Mouse (Mus musculus): ENCODE measurements around the gene Tsc22d1. TPM values are rescaled to one million over a fixed set of nuclear protein-coding genes. Genes with fewer than 3 reads are reported as not detected.
A peak's percentile ranks its signal among the peaks of the same experiment; 100 is the strongest.

Gene Tsc22d1
- polyA plus RNA-seq, 1 experiment from 2014 or later: 517 TPM

DNA sequence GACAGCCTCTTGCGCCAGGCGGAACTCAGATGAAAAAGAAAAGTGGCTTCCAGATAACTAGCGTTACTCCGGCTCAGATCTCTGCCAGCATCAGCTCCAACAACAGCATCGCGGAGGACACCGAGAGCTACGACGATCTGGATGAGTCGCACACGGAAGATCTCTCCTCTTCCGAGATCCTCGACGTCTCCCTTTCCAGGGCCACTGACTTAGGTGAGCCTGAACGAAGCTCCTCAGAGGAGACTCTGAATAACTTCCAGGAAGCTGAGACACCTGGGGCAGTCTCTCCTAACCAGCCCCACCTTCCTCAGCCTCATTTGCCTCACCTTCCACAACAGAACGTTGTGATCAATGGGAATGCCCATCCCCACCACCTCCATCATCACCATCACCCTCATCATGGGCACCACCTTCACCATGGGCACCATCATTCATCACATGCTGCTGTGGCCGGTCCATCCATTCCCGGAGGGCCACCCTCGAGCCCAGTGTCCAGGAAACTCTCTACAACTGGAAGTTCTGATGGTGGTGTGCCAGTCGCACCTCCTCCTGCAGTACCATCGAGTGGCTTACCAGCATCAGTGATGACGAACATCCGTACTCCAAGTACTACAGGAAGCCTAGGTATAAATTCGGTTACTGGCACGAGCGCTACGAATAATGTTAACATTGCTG, 1.7 kb downstream of the Tsc22d1 start:
- Histone ChIP-seq H3K4me2 (replicated peaks) (peak overlapping the region; percentile 93), H3K27me3 (no peaks in the 10 kb centered on the region), H3K9me3 (replicated peaks) (no peaks in the 10 kb centered on the region), H3K4me1 (peaks cover 49% of the 10 kb centered on the region), H3K27ac (peak overlapping the region; percentile 100), H3K36me3 (peaks cover 26% of the 10 kb centered on the region), H3K9ac (peak overlapping the region; percentile 100), H3K4me3 (peak overlapping the region; percentile 93)
- 52% methylated on average over 27 of the region's 27 CpGs for WGBS
- no peak for ATAC-seq (ENCODE audit: low FRiP score)

DNA sequence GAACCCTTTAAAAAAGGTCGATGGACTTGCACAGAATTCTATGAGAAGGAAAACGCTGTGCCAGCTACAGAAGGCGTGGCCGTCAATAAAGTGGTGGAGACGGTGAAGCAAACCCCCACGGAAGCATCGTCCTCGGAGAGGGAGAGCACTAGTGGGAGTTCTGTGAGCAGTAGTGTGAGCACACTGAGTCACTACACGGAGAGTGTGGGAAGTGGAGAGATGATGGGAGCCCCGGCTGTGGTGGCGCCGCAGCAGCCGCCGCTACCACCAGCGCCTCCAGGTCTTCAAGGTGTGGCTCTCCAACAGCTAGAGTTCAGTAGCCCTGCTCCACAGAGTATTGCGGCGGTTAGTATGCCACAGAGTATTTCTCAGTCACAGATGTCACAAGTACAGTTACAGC, 2.6 kb downstream of the Tsc22d1 start:
- Histone ChIP-seq H3K27ac (no peak overlapping the region), H3K9me3 (replicated peaks) (no peaks in the 10 kb centered on the region), H3K9ac (peak overlapping the region; percentile 100), H3K4me2 (replicated peaks) (peak overlapping the region; percentile 93), H3K27me3 (no peaks in the 10 kb centered on the region), H3K4me3 (peak overlapping the region; percentile 93), H3K36me3 (peaks cover 30% of the 10 kb centered on the region), H3K4me1 (peaks cover 53% of the 10 kb centered on the region)
- no peak for ATAC-seq (ENCODE audit: low FRiP score)
- 91% methylated on average over 17 of the region's 17 CpGs for WGBS

DNA sequence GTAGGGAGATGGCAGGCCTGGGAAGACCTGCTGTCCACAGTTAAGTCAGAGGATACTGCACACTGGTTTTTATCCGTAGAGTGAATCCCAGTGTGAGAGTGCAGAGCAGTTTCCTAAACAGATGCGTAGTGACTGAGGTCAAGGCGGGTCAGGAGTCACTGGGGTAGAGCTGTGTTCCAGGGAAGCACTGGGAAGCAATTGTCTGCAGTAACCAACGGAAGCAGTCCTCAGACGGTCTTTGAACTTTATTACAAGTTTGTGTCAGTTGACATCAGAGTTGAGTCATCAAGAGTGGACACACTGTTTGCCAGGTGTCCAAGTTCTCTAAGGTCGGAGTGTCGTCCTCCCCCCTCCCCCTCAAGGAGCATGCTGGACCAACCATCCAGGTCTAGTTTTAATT, 6.0 kb downstream of the Tsc22d1 start:
- H3K36me3 ChIP-seq: peaks cover 54% of the 10 kb centered on the region
- ATAC-seq (ENCODE audit: low FRiP score): no peak
- H3K4me3 ChIP-seq: peak overlapping the region; percentile 29
- H3K4me2 ChIP-seq (replicated peaks): peak overlapping the region; percentile 73
- no peaks in the 10 kb centered on the region for H3K27me3 ChIP-seq
- 30% methylated on average over 7 of the region's 7 CpGs for WGBS
- H3K27ac ChIP-seq: no peak overlapping the region
- 0 out of 2 replicates have a peak overlapping the region, but pooled peaks have one; percentile 41 for H3K9ac ChIP-seq
- peaks cover 71% of the 10 kb centered on the region for H3K4me1 ChIP-seq
- H3K9me3 ChIP-seq (replicated peaks): 0 out of 2 replicates have a peak, but pooled peaks cover 5% of the 10 kb centered on the region

DNA sequence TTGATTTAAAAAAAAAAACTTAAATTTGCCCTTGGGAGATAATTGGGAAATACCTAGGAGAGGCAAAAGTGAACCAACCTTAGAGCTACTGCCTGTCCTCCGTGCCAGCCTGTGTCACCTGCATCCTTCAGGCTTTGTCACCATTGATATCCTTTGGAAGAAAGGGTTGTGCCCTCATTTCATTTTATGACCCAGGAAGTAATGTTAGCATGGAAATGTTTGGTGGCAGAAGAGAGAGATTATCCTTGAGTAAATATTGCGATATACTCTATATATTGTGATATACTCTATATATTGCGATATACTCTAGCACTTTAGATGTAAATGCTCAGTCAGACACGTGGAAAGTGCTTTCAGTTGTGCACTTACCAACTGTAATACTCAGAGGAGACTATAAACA, 6.4 kb downstream of the Tsc22d1 start:
- peak overlapping the region; percentile 73 for H3K4me2 ChIP-seq (replicated peaks)
- ATAC-seq (ENCODE audit: low FRiP score): no peak
- 88% methylated on average over 4 of the region's 4 CpGs for WGBS
- no peak overlapping the region for H3K27ac ChIP-seq
- H3K4me1 ChIP-seq: peaks cover 74% of the 10 kb centered on the region
- peaks cover 58% of the 10 kb centered on the region for H3K36me3 ChIP-seq
- H3K9me3 ChIP-seq (replicated peaks): 0 out of 2 replicates have a peak, but pooled peaks cover 9% of the 10 kb centered on the region
- H3K9ac ChIP-seq: no peak overlapping the region
- H3K27me3 ChIP-seq: no peaks in the 10 kb centered on the region
- H3K4me3 ChIP-seq: peak overlapping the region; percentile 29

DNA sequence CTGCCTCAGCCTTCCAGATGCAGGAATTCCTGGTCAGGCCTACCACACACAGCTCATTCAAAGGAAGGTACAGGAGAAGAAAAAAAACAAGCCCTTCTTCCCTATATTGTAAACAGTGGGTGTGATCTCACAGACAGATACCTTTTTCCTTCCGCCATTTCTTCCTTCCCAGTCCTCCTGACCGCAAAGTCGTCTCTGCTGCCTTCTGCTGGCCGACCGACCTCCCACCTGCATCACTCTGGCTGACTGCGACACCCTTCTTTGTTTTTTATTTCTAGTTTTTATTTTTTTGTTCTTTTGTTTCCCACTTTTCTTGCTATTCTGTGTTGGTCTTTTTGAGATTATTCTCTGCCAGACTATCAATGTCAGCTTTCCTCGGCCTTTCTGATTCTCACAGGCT, 10.7 kb downstream of the Tsc22d1 start:
- H3K27me3 ChIP-seq: no peaks in the 10 kb centered on the region
- peaks cover 42% of the 10 kb centered on the region for H3K4me1 ChIP-seq
- peaks cover 51% of the 10 kb centered on the region for H3K36me3 ChIP-seq
- no peak overlapping the region for H3K9ac ChIP-seq
- WGBS: 92% methylated on average over 7 of the region's 7 CpGs
- 0 out of 2 replicates have a peak, but pooled peaks cover 11% of the 10 kb centered on the region for H3K9me3 ChIP-seq (replicated peaks)
- 0 out of 2 replicates have a peak overlapping the region, but pooled peaks have one; percentile 23 for H3K27ac ChIP-seq
- no peak for ATAC-seq (ENCODE audit: low FRiP score)
- H3K4me2 ChIP-seq (replicated peaks): no peak overlapping the region
- no peak overlapping the region for H3K4me3 ChIP-seq

DNA sequence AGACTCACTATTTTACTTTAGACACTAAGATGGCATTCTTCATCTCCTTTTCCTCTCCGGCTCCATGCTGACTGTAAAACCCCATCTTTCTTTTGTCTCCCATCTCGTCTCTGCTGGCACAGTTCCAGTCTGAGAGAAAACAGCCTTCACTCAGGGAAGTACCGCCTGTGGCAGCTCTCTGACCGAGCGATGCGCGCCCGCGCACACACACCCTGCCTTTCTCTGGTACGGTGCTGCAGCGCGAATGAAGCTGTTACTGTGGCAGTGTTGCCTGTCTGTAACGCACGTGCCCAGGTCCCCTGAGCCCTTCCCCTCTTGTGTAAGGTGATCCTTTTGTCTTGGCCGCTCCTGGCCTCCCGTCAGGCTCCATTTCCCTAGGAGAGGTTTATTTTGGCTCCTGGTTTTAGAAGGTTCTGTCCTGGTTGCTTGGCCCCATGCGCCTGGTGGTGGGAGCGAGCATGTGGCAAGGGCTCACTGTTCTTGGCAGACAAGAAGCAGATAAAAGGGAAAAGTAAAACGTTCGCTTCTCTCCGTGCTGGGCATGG, 11.3 kb downstream of the Tsc22d1 start:
- Histone ChIP-seq H3K27me3 (no peaks in the 10 kb centered on the region), H3K4me3 (no peak overlapping the region), H3K4me1 (peaks cover 35% of the 10 kb centered on the region), H3K9me3 (replicated peaks) (0 out of 2 replicates have a peak, but pooled peaks cover 11% of the 10 kb centered on the region), H3K36me3 (peaks cover 53% of the 10 kb centered on the region), H3K4me2 (replicated peaks) (no peak overlapping the region), H3K27ac (0 out of 2 replicates have a peak overlapping the region, but pooled peaks have one; percentile 23), H3K9ac (no peak overlapping the region)
- peak; percentile 63; the same call in 1 of the 2 replicates for ATAC-seq (ENCODE audit: low FRiP score)
- 88% methylated on average over 21 of the region's 21 CpGs for WGBS

DNA sequence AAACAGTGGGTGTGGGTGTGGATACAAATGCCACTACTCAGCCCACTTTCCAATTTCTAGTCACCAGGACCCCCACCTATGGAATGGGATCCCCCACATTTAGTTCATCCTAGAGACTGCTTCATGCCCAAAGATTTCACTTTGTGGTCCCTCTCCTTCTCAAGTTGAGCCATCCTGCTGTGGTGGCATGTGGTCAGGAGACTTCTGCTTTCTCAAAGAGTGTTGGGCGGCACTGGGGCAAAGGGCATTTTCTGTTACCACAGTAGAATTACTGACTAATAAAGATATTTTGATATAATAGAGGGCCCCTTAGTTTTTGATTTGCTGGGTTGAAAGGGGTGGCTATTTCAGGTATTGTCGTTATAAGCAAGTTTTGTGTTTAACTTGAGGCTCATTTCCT, 14.1 kb downstream of the Tsc22d1 start:
- no peaks in the 10 kb centered on the region for H3K27me3 ChIP-seq
- no peak for ATAC-seq (ENCODE audit: low FRiP score)
- no peak overlapping the region for H3K9ac ChIP-seq
- H3K36me3 ChIP-seq: peaks cover 52% of the 10 kb centered on the region
- 97% methylated on average over 2 of the region's 2 CpGs for WGBS
- peaks cover 15% of the 10 kb centered on the region for H3K4me1 ChIP-seq
- no peak overlapping the region for H3K4me3 ChIP-seq
- 0 out of 2 replicates have a peak, but pooled peaks cover 11% of the 10 kb centered on the region for H3K9me3 ChIP-seq (replicated peaks)
- no peak overlapping the region for H3K4me2 ChIP-seq (replicated peaks)
- H3K27ac ChIP-seq: no peak overlapping the region

DNA sequence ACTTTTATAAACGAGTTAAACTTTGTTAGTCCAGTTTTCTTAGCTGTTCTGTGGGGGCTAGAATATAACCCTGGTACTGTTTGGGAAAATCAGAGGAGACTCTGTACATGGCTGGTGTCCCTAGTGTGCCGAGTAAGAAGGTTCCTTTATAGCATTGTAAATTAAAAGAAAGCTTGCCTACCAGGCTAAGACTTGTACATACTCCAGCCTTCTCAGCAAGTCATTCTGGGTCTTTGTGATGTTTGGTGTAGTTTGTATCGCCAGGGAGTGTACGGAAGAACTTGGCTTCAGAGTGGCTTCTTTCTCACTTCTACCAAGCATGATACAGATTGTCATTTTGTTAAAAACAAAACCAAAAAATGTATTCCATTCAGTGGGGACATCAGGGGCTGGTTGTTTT, 17.2 kb downstream of the Tsc22d1 start:
- H3K4me1 ChIP-seq: peaks cover 3% of the 10 kb centered on the region; the same call in 1 of the 2 replicates
- no peak overlapping the region for H3K9ac ChIP-seq
- H3K27ac ChIP-seq: no peak overlapping the region
- H3K27me3 ChIP-seq: no peaks in the 10 kb centered on the region
- 93% methylated on average over 4 of the region's 4 CpGs for WGBS
- no peaks in the 10 kb centered on the region for H3K9me3 ChIP-seq (replicated peaks)
- no peak for ATAC-seq (ENCODE audit: low FRiP score)
- H3K36me3 ChIP-seq: peaks cover 32% of the 10 kb centered on the region
- no peak overlapping the region for H3K4me2 ChIP-seq (replicated peaks)
- no peak overlapping the region for H3K4me3 ChIP-seq

DNA sequence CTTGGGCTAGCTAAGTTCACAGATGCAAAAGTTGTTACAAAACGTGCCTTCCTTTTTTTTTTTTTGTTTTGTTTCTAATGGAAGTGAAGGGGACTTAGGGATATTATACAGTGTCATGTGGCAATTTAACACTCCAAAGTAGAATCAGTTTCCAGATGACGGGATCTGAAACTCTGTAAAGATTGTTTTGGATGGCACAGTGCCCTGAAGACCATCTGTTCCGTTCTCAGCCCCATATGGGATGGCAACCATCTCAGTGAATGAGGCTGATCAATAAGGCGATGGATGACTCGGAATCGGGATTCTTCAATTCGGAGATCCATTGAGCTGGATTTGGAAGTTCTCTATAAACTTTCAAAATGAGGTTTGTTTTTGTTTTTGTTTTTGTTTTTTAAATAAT, 17.6 kb downstream of the Tsc22d1 start:
- no peak overlapping the region for H3K27ac ChIP-seq
- H3K27me3 ChIP-seq: no peaks in the 10 kb centered on the region
- no peak overlapping the region for H3K4me2 ChIP-seq (replicated peaks)
- H3K4me3 ChIP-seq: no peak overlapping the region
- WGBS: 81% methylated on average over 7 of the region's 7 CpGs
- H3K4me1 ChIP-seq: peaks cover 3% of the 10 kb centered on the region; the same call in 1 of the 2 replicates
- H3K9ac ChIP-seq: no peak overlapping the region
- no peak for ATAC-seq (ENCODE audit: low FRiP score)
- H3K9me3 ChIP-seq (replicated peaks): no peaks in the 10 kb centered on the region
- H3K36me3 ChIP-seq: peaks cover 32% of the 10 kb centered on the region

DNA sequence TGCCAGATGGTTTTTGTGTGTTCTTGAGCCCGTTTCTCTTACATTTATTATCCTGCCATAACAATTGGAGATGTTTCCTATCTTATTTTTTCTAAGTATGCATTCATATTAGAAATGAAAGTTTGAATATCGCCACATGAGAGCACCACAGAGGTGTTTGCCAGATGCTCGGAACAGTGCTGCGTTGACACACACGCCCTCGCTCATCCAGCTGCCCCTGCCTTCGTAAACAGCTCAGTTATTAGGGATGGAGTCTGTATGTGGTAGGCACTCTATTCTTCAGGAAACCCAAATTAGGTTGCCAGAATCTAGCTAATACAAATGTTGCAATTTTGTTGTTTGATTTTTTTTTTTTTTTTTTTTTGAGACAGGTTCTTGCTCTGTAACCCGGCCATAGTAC, 18.1 kb downstream of the Tsc22d1 start:
- no peak for ATAC-seq (ENCODE audit: low FRiP score)
- H3K4me1 ChIP-seq: no peaks in the 10 kb centered on the region
- H3K4me3 ChIP-seq: no peak overlapping the region
- no peak overlapping the region for H3K27ac ChIP-seq
- H3K9ac ChIP-seq: no peak overlapping the region
- peaks cover 32% of the 10 kb centered on the region for H3K36me3 ChIP-seq
- no peaks in the 10 kb centered on the region for H3K9me3 ChIP-seq (replicated peaks)
- H3K27me3 ChIP-seq: no peaks in the 10 kb centered on the region
- no peak overlapping the region for H3K4me2 ChIP-seq (replicated peaks)
- 94% methylated on average over 8 of the region's 8 CpGs for WGBS

DNA sequence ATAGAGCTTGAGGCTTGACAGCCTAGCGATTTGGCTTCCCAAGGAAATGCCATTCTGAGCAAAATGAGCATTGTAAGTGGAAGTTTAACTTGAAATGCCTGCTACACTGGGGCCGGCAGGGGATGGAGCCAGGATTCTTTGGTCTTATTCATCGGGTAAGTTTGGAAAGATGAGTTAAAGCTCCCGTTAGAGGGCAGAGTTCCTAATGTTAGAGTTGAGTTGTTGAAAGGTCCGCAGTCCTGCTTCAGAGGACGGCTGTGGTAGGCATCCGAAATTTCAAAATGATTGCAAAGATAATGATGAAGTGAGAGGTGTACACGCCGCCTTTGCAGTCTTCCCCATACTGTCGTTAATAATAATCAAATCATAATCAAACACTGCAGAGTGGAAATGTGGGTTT, 27.4 kb downstream of the Tsc22d1 start:
- peaks cover 37% of the 10 kb centered on the region for H3K36me3 ChIP-seq
- H3K27ac ChIP-seq: no peak overlapping the region
- no peaks in the 10 kb centered on the region for H3K27me3 ChIP-seq
- H3K9me3 ChIP-seq (replicated peaks): no peaks in the 10 kb centered on the region
- H3K4me1 ChIP-seq: no peaks in the 10 kb centered on the region
- WGBS: 90% methylated on average over 10 of the region's 10 CpGs
- no peak overlapping the region for H3K4me3 ChIP-seq
- no peak overlapping the region for H3K9ac ChIP-seq
- H3K4me2 ChIP-seq (replicated peaks): no peak overlapping the region
- no peak for ATAC-seq (ENCODE audit: low FRiP score)

DNA sequence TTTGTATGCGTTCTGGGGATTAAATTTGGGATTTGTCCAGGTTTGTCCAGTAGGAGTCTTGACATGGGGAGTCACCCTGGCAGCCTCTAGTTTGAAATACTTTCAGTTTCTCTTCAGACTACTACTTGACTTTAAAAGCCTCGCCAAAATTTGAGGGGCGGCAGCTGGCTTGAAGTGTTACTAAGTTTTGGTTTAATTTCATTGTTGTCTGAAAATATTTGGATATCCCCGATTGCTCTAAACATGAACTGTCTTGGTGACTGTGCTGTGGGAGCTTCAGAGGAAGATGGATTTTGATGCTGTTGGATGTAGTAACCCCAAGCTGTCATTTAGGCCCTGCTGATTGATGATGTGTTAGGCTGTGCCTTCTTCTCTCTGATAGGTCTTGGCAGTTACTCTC, 34.2 kb downstream of the Tsc22d1 start:
- H3K4me2 ChIP-seq (replicated peaks): no peak overlapping the region
- no peaks in the 10 kb centered on the region for H3K9me3 ChIP-seq (replicated peaks)
- no peak for ATAC-seq (ENCODE audit: low FRiP score)
- H3K9ac ChIP-seq: no peak overlapping the region
- WGBS: 80% methylated on average over 4 of the region's 4 CpGs
- H3K36me3 ChIP-seq: peaks cover 2% of the 10 kb centered on the region; the same call in 1 of the 2 replicates
- peaks cover 13% of the 10 kb centered on the region; the same call in 1 of the 2 replicates for H3K4me1 ChIP-seq
- no peak overlapping the region for H3K4me3 ChIP-seq
- no peaks in the 10 kb centered on the region for H3K27me3 ChIP-seq
- H3K27ac ChIP-seq: no peak overlapping the region
